Mouse (Mus musculus) small intestine, adult 2 months (tissue): Measurements from ENCODE around the gene P2ry4.

Experiments
- CTCF ChIP-seq: fragments of 200-500 bp; IDR thresholded peaks from 2 replicates; pipeline ENCODE4 v1.5.1; 2012; ENCODE audit warnings: low read depth, mild to moderate bottlenecking, control low read depth, inconsistent platforms, low read length, moderate library complexity, mixed read lengths; ENCODE audit not compliant: insufficient replicate concordance, insufficient read length; ENCODE audit errors: extremely low read depth
- POLR2A ChIP-seq: fragments of 200-500 bp; IDR thresholded peaks from 2 replicates; pipeline ENCODE4 v1.6.1; 2012; ENCODE audit warnings: low read depth, mild to moderate bottlenecking, control low read depth, inconsistent platforms, low read length, moderate library complexity

DNA sequence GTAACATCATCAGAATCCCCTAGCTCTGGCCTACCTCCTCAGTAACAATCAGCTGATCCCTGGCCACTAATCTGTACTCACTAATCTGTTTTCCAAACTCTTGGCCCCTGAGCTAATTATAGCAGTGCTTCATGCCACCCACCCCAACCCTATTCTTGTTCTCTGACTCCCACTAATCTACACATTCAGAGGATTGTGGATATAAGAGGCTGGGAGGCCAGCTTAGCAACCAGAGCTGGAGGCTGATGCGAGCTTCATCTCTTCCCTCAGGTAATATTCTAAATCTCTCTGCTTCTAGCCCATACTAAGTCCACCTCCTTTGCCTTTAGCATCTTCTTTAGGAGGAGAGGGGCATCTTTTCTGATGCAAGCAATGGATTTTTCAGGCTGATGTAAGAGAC is 10.6 kb upstream of the P2ry4 start, which contains the start of gene Arr3:
- no peak for TF ChIP-seq CTCF
- no peak for TF ChIP-seq POLR2A
